Mouse (Mus musculus): ENCODE measurements at regions not wholly inside any gene's neighbourhood (a gene's known extent, or its start where the extent isn't known, plus 50 kb on each side); places are given as distances from the start of the nearest gene placed in this dataset.

- TF ChIP-seq GATA1 (IDR thresholded peaks at IDR 0.05; ENCODE audit: borderline replicate concordance, low read length) (no peak), FLI1 (IDR thresholded peaks at IDR 0.05; ENCODE audit: low read length) (no peak)
These were observed 77.9 kb upstream of the Foxn3 start for GRCm38 (mm10) chr12:99641278-99641677.
